Mouse (Mus musculus) cerebellum, postnatal 36 days (tissue): ENCODE measurements at regions not wholly inside any gene's neighbourhood (a gene's known extent, or its start where the extent isn't known, plus 50 kb on each side); places are given as distances from the start of the nearest gene placed in this dataset.
A peak's percentile ranks its signal among the peaks of the same experiment; 100 is the strongest.

Experiments used
- DNase-seq, 2 experiments: peaks; one replicate each; pipeline ENCODE4 v3.0.0; 2021 to 2022; ENCODE audit warnings: mixed read lengths in 2 of 2

GRCm38 (mm10) chr2:138827813-138828570, 571.6 kb downstream of the Btbd3 start:
- no peak for DNase-seq

DNA sequence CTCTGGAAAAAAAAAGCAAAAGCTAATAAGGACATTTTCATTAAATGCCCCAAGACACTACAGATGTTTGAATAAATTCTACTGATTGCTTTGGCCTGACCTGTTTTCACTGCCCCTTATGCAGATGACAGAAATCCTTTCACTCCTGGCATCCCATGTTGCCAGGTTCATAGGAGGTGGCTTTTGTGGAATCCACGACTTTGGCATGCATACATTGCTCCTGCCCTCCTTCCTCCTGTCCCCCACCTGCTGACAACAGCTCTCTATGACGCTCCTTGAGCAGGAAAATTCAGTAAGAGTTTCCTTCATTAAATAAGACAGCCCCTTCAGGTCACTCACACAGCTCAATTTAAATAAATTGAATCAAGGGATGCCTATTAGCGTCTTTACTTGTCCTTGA, 582.5 kb downstream of the Btbd3 start:
- DNase-seq, result no peak

DNA sequence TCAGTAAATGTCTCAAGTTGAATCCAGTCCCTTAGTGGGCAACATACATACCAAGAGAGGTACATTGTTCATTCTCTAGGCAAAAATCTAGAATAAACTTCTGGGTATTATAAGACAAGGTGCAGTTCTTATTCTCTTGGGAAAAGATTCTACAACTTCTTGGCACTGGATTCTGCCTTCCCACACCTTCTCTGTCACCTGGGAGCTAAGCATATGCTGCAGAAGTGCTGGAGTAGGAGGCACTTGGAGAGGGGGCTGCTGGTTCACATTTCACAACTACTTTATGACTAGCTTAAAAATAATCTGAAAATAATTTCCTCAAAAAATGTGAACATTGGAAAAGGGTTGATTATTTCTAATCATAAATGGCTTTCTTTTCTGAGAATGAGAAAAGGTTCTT, 602.8 kb downstream of the Btbd3 start:
- no peak for DNase-seq

DNA sequence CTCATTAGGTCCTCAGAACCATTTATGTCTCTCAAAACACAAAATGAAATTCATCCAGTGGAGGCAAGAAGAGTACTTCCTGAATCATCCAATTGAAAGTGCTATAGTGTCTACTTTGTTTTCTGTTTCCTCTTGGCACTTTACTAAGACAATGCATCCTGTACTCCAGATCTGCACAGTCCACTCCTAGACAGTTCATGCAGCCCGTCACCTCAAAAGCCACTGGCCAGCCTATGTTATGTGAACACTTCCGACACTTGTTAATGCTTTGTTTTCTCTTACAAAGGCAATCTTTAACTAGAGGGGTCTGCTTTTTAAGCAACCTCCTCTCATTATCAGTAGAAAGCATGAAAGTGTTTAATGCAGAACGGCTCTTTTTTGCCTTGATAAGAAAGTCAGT, 597.1 kb upstream of the Sptlc3 start:
- no peak for DNase-seq

DNA sequence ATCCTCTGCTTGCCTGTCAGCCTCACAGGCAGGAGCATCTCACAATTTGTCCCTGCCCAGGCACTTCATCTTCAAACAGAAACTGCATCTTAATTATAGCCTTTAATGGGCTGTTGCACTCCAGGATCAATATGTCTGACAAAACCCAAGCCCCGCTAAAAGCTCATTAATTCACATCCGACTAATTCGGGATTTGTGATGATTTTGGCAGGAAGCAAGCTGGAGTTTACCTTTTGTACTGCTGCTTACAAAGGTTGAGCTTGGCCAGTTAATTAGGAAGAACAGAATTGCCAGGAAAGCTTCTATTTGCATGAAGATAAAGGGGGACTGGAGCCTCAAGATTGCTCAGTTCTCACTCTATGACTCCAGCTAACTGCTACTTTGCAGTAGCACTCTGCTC, 596.6 kb upstream of the Sptlc3 start:
- DNase-seq, result no peak

DNA sequence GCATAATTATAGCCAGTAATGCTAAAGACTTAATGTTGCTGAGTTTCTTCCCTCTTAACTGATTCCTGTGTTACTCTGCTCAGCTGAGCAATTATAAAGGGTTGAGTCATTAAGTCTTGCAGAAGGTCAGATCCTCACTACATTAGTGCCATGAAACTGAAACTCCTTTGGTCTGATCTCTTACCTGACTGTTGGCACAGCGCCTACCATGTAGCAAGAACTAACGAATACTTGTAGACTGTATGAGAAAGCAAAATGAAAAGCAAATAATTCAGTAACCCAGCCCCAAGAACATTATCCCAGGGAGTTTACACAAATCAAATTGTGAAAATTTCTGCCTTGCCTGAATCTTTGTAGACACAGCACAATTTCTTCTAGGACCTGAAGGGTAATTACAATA, 556.5 kb upstream of the Sptlc3 start:
- DNase-seq, result no peak

DNA sequence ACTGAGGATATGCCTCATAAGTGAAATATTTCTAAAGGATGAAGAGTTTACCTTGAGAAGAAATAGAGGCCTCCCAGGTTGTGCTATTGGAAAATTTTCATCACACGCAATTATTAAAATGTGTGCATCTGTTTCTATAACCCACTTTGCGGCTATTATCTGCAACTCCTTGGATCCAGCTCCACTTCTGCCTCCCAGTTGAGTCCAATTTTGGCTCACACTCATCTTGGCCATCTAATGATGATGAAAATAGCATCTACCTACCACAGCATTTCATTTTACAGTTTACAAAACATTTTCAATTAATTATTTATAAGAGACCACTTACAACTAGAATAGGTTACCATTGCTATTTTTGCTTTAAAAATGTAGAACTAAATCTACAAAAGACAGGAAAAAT, 554.3 kb upstream of the Sptlc3 start:
- DNase-seq, result peak in 1 of 2 experiments; percentile 15

DNA sequence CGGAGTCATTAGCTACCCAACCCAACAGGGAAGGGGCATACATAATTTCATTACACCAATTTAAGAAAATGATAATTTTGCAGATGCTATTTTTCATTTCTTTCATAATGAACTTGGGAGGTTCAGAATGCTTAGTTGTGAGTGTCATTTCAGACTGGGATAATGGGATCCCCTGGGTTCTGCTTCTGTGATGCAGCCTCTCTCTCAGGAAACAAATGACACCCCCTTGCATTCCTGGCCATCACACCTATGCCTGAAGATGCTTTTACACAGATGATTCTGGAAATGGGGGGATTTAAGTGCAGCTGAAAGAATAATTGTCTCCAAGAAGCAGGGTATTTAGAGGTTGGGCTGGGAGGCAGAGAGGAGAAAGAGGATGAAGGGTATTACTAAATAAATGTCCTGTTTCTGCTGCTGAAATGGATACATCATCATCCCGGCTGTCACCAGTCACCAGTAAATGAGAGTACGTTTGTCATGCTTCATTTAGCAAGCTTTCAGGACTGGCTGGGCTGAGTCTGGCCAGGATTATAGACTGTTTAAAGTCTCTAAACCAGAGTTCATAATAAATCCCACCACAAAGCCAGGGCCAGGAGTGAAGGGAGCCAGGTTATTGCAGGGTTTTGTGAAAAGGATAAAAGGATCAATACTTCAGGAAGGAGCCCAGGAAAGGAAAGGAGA, 527.5 kb upstream of the Sptlc3 start:
- DNase-seq, result no peak

- no peak for DNase-seq
Measured at GRCm38 (mm10) chr2:138974548-138974947, 519.2 kb upstream of the Sptlc3 start.

DNA sequence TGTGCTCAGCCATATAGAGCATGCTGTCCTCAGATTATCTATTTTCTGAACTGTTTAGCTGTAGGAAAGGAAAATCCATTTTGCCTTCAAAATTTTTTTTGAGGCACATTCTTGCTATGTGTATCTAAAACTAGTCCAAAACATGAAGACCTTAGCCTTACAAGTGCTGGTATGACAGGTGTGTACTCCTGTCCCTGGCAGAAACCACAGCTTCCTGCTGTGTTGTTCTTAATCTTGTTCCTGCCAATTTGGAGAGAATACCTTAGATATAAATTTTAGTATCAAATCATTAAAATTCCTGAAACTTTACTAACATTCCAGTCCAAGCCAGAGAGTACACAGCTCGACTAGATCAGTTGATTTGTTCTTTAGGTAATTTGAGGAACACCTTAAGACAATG, 503.7 kb upstream of the Sptlc3 start:
- peak; percentile 38 to 60 for DNase-seq

- DNase-seq, result no peak
Measured at GRCm38 (mm10) chr2:139032105-139032812, 461.5 kb upstream of the Sptlc3 start.

GRCm38 (mm10) chr2:139034800-139035199, 458.9 kb upstream of the Sptlc3 start:
- DNase-seq, result no peak

- DNase-seq, result no peak
Measured at GRCm38 (mm10) chr2:139041671-139042273, 451.9 kb upstream of the Sptlc3 start.

GRCm38 (mm10) chr2:139044684-139045083, 449.0 kb upstream of the Sptlc3 start:
- DNase-seq, result no peak

GRCm38 (mm10) chr2:139055249-139055648, 438.5 kb upstream of the Sptlc3 start:
- DNase-seq, result no peak

GRCm38 (mm10) chr2:139069276-139069961, 424.3 kb upstream of the Sptlc3 start:
- DNase-seq, result no peak

DNA sequence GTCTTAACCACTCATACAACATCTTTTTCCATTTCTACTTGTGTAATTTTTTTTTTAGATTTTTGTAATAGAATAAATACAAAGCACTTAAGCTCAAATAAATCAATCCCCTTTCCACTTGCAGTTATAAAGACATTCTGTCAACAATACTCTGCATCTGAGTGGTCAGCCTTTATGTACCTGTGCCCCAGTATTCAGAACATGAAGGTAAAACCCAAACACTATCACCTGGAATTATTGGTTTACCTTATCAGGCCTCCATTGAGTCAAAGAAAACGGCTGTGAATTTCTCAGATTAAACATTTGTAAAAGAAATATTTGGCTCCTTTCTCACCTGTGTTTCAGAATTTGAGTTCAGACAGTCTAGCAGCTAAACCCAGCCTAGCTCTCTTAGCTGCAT, 422.0 kb upstream of the Sptlc3 start:
- no peak for DNase-seq

DNA sequence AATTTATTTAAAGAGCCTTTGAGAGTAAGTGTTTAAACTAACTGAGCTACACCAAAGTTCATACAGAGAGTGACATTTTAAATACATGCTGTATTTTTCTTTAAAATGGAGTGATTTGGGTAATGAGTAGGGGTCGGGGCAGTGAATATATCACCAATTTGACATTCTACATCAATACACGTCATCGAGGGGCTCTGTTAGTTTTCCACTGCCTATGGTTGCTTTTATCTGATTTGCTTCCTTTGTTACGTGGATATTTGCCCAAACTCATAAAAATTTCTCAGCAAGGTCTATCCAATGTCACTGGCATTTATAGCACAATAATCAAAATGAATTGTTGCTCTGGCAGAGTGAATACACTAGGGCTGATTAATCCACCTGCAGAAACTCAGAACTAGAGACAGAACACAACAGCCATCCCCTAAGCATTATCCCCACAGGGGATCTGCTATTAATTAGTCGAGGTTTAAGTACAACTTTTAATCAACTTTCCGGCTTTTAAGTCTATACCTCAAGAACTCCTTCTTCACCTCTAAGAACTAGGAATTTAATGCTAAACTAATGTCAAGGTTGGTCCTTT, 400.1 kb upstream of the Sptlc3 start:
- no peak for DNase-seq

- no peak for DNase-seq
Measured at GRCm38 (mm10) chr2:139111669-139112068, 382.0 kb upstream of the Sptlc3 start.

GRCm38 (mm10) chr2:139114523-139114922, 379.2 kb upstream of the Sptlc3 start:
- DNase-seq, result no peak

GRCm38 (mm10) chr2:139120905-139121304, 372.8 kb upstream of the Sptlc3 start:
- DNase-seq, result no peak

- no peak for DNase-seq
Measured at GRCm38 (mm10) chr2:139132121-139132520, 361.6 kb upstream of the Sptlc3 start.
